Mouse (Mus musculus): ENCODE measurements at regions not wholly inside any gene's neighbourhood (a gene's known extent, or its start where the extent isn't known, plus 50 kb on each side); places are given as distances from the start of the nearest gene placed in this dataset.

DNA sequence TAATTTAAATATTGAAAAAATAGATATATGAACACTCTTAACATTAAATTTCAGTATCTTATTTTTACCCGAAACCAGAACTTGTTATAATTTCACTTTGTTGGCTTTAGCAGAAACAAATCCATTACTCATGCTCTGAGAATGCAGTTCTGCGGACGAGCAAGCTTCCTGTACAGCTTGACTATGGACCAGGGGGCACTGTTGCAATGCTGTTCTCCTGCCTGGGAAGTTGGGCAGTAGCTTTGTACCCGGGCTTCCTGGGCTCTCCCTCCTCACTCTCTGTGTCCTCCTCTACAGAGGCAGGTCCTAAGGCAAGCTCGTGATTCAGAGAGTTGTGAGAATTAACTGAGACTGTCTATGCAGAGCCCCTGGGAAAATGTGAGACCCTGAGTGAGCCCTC is 141.3 kb upstream of the Nlrp1b start:
- no peak overlapping the region for H3K27ac ChIP-seq (ENCODE audit: low read depth)
- DNase-seq (ENCODE audit: low spot score) (no peak), ATAC-seq (replicated peaks; ENCODE audit: low FRiP score, low TSS enrichment, low read depth) (no peak)
- no peaks in the 10 kb centered on the region for H3K36me3 ChIP-seq (ENCODE audit: control insufficient read depth, insufficient read depth, low read length)
- 47% methylated on average over 5 of the region's 5 CpGs for WGBS
- H3K27me3 ChIP-seq (replicated peaks; ENCODE audit: control insufficient read depth, insufficient read depth, low read length): no peaks in the 10 kb centered on the region
- H3K9me3 ChIP-seq (ENCODE audit: control insufficient read depth, low read length): no peaks in the 10 kb centered on the region
- H3K4me1 ChIP-seq (replicated peaks; ENCODE audit: control insufficient read depth, insufficient read depth, low read length): no peaks in the 10 kb centered on the region
- H3K4me2 ChIP-seq (ENCODE audit: low read length): no peak overlapping the region
- no peak overlapping the region for H3K4me3 ChIP-seq (ENCODE audit: low read depth, low read length)
- no peak overlapping the region for H3K9ac ChIP-seq (ENCODE audit: low read length)

DNA sequence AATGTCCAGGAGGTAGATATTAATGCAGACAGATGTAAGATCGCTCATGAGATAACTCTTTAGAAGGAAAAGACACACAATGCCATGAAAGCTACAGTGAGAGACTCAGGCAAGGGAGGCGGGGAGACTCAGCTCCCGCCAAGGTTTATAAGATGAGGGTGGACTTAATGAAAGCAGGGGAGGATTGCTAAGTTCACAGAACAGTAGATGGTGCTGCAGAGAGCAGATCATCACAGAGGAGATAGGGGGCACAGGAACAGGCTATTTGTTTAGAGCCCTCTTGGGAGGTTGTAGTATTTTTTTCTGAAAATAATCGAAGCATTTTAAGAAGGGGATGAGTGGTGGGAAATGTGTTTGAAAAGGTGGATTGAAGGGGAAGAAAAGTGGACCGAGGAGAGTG is 144.6 kb upstream of the Nlrp1b start:
- ATAC-seq (replicated peaks; ENCODE audit: low FRiP score, low TSS enrichment, low read depth): no peak
- no peak overlapping the region for H3K27ac ChIP-seq (ENCODE audit: low read depth)

DNA sequence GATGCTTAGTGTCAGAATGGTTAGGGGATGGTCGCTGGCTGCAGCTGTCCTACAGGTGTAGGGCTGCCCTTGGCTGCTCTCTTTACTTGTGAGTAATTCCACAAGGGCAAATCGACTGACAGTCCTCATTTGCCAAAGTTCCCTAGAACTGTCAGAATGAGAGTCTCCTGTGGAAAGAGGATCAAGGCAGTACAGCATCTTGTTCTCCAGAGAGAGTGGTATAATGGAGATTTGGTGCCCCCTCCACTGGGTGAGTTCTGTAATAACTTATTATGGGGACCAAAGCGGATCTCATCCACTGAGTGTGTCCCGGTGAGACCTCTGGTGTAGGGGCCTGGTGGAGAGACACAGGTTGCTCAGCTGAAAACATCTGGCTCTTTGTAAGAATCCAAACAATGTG is 157.9 kb upstream of the Nlrp1b start:
- no peak overlapping the region for H3K27ac ChIP-seq (ENCODE audit: low read depth)
- no peak for DNase-seq (ENCODE audit: low spot score)
- H3K36me3 ChIP-seq (ENCODE audit: control insufficient read depth, insufficient read depth, low read length): no peaks in the 10 kb centered on the region
- no peak overlapping the region for H3K4me3 ChIP-seq (ENCODE audit: low read depth, low read length)
- no peak overlapping the region for H3K4me2 ChIP-seq (ENCODE audit: low read length)
- H3K4me1 ChIP-seq (replicated peaks; ENCODE audit: control insufficient read depth, insufficient read depth, low read length): no peaks in the 10 kb centered on the region
- no peaks in the 10 kb centered on the region for H3K9me3 ChIP-seq (ENCODE audit: control insufficient read depth, low read length)
- no peaks in the 10 kb centered on the region for H3K27me3 ChIP-seq (replicated peaks; ENCODE audit: control insufficient read depth, insufficient read depth, low read length)
- 67% methylated on average over 4 of the region's 4 CpGs for WGBS
- H3K9ac ChIP-seq (ENCODE audit: low read length): no peak overlapping the region
- ATAC-seq (replicated peaks; ENCODE audit: low FRiP score, low TSS enrichment, low read depth): no peak

More for the DNA sequence above, 144.6 kb upstream of the Nlrp1b start:
- no peak overlapping the region for H3K9ac ChIP-seq (ENCODE audit: low read length)
- no peak overlapping the region for H3K4me2 ChIP-seq (ENCODE audit: low read length)
- H3K36me3 ChIP-seq (ENCODE audit: control insufficient read depth, insufficient read depth, low read length): no peaks in the 10 kb centered on the region
- WGBS: 73% methylated on average over 5 of the region's 5 CpGs
- no peak for DNase-seq (ENCODE audit: low spot score)
- H3K9me3 ChIP-seq (ENCODE audit: control insufficient read depth, low read length): no peaks in the 10 kb centered on the region
- no peaks in the 10 kb centered on the region for H3K4me1 ChIP-seq (replicated peaks; ENCODE audit: control insufficient read depth, insufficient read depth, low read length)
- H3K4me3 ChIP-seq (ENCODE audit: low read depth, low read length): no peak overlapping the region
- no peaks in the 10 kb centered on the region for H3K27me3 ChIP-seq (replicated peaks; ENCODE audit: control insufficient read depth, insufficient read depth, low read length)

DNA sequence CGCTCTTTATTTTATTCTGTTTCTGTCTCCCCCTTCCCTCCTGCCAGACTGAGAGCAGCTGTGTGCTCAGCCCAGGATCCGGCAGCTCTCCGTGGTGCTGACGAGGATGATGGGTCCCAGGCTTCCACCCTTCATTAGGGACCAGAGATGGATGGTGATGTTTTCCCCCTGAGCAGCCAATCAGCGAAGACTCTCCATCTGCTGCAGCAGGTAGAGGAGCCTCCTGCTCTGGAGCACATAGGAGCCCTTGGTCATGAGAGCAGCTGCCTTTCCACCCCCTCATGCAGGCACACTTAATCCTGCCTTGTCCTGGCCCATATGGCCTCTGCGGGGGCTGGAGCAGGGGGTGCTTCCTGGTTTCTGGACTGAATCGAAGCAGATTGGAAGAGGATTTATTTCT is 159.1 kb upstream of the Nlrp1b start:
- 14% methylated on average over 7 of the region's 7 CpGs for WGBS
- Histone ChIP-seq H3K4me2 (ENCODE audit: low read length) (no peak overlapping the region), H3K9me3 (ENCODE audit: control insufficient read depth, low read length) (no peaks in the 10 kb centered on the region), H3K9ac (ENCODE audit: low read length) (no peak overlapping the region), H3K4me1 (replicated peaks; ENCODE audit: control insufficient read depth, insufficient read depth, low read length) (no peaks in the 10 kb centered on the region), H3K27ac (ENCODE audit: low read depth) (no peak overlapping the region), H3K4me3 (ENCODE audit: low read depth, low read length) (no peak overlapping the region), H3K27me3 (replicated peaks; ENCODE audit: control insufficient read depth, insufficient read depth, low read length) (no peaks in the 10 kb centered on the region), H3K36me3 (ENCODE audit: control insufficient read depth, insufficient read depth, low read length) (no peaks in the 10 kb centered on the region)
- peak; percentile 27; the same call in 1 of the 2 replicates for ATAC-seq (replicated peaks; ENCODE audit: low FRiP score, low TSS enrichment, low read depth)
- DNase-seq (ENCODE audit: low spot score): peak; percentile 78

DNA sequence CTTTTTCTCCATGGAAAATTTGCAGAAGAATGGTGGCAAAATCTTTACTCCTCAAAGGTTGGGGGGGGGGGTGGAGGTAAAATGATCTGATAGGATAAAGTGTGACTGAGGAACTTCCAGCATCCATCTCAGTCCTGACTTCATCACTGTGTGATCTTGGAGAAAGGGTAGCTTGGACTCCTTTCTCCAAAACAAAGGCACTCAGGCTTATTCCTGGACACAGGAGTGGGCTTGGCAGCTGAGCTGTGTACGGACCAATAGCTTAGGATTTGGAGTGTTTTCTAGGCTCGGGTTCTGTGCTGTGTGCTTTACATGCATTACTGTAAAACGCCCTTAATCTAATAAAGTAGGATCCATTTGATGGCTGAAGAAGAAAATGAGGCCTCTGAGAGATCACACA is 159.6 kb upstream of the Nlrp1b start:
- no peaks in the 10 kb centered on the region for H3K27me3 ChIP-seq (replicated peaks; ENCODE audit: control insufficient read depth, insufficient read depth, low read length)
- no peaks in the 10 kb centered on the region for H3K4me1 ChIP-seq (replicated peaks; ENCODE audit: control insufficient read depth, insufficient read depth, low read length)
- DNase-seq (ENCODE audit: low spot score) (no peak), ATAC-seq (replicated peaks; ENCODE audit: low FRiP score, low TSS enrichment, low read depth) (no peak)
- H3K9ac ChIP-seq (ENCODE audit: low read length): no peak overlapping the region
- H3K4me3 ChIP-seq (ENCODE audit: low read depth, low read length): no peak overlapping the region
- 66% methylated on average over 3 of the region's 3 CpGs for WGBS
- H3K4me2 ChIP-seq (ENCODE audit: low read length): no peak overlapping the region
- no peaks in the 10 kb centered on the region for H3K9me3 ChIP-seq (ENCODE audit: control insufficient read depth, low read length)
- H3K27ac ChIP-seq (ENCODE audit: low read depth): no peak overlapping the region
- H3K36me3 ChIP-seq (ENCODE audit: control insufficient read depth, insufficient read depth, low read length): no peaks in the 10 kb centered on the region

DNA sequence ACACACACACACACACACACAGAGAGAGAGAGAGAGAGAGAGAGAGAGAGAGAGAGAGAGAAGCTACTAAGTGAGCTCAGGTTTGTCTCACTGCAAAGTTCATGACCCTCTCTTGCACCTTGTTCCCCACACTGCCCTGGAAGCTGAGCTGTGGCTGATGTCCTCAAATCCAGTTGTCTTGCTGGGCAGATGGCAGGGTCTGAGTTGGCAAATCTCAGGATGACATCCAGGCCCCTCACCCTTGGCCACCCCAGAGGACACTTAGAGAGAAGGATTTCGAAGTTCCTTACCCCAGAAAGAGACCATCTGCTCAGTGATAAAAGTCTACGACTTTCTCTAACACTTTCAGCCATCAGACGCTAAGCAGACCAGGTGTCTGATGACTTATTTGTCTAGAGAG is 160.1 kb upstream of the Nlrp1b start:
- Histone ChIP-seq H3K27ac (ENCODE audit: low read depth) (no peak overlapping the region), H3K36me3 (ENCODE audit: control insufficient read depth, insufficient read depth, low read length) (no peaks in the 10 kb centered on the region), H3K4me2 (ENCODE audit: low read length) (no peak overlapping the region), H3K4me3 (ENCODE audit: low read depth, low read length) (no peak overlapping the region), H3K9ac (ENCODE audit: low read length) (no peak overlapping the region), H3K4me1 (replicated peaks; ENCODE audit: control insufficient read depth, insufficient read depth, low read length) (no peaks in the 10 kb centered on the region), H3K9me3 (ENCODE audit: control insufficient read depth, low read length) (no peaks in the 10 kb centered on the region), H3K27me3 (replicated peaks; ENCODE audit: control insufficient read depth, insufficient read depth, low read length) (no peaks in the 10 kb centered on the region)
- WGBS: 40% methylated on average over 3 of the region's 3 CpGs
- no peak for ATAC-seq (replicated peaks; ENCODE audit: low FRiP score, low TSS enrichment, low read depth)
- no peak for DNase-seq (ENCODE audit: low spot score)

DNA sequence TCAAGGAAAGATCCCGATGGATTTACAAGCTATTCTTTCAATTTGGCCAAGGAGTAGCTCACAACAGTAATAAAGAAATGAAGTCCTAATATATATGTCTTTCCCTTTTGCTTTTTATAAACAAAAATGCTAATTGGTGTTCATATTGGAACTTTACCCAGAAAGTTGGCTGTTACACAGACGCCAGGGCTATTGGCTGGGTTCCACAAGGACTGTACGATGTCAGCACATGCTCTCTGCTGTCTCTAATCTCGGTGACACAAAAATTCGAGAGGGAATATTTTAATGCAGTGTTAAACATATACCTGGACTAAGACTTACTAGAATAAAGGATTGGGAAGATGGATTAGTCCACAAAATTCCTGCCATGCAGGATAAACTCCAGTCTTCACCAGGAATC is 162.9 kb upstream of the Nlrp1b start:
- Histone ChIP-seq H3K27ac (ENCODE audit: low read depth) (no peak overlapping the region), H3K27me3 (replicated peaks; ENCODE audit: control insufficient read depth, insufficient read depth, low read length) (no peaks in the 10 kb centered on the region), H3K36me3 (ENCODE audit: control insufficient read depth, insufficient read depth, low read length) (no peaks in the 10 kb centered on the region), H3K4me1 (replicated peaks; ENCODE audit: control insufficient read depth, insufficient read depth, low read length) (no peaks in the 10 kb centered on the region), H3K9ac (ENCODE audit: low read length) (no peak overlapping the region), H3K4me3 (ENCODE audit: low read depth, low read length) (no peak overlapping the region), H3K9me3 (ENCODE audit: control insufficient read depth, low read length) (no peaks in the 10 kb centered on the region), H3K4me2 (ENCODE audit: low read length) (no peak overlapping the region)
- WGBS: 72% methylated on average over 5 of the region's 5 CpGs
- DNase-seq (ENCODE audit: low spot score) (no peak), ATAC-seq (replicated peaks; ENCODE audit: low FRiP score, low TSS enrichment, low read depth) (no peak)

DNA sequence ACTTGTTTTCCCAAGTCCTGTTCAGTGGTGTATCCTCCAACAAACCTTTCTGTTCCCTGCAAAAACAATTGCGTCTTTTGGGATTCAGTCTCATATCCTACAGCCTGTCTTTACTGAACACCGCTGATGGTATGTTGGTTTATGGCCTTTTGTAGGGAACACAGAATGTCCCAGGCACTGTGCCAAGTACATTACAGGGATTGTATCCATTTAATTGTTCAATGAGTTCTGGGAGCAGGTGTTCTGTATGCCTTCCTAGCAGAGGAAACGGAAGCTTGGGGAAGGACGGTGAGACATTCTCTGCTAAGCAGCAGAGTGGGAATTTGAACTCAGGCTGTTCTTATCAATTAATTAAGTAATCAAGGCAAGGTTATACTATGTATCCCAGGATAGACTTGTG is 164.5 kb upstream of the Nlrp1b start:
- ATAC-seq (replicated peaks; ENCODE audit: low FRiP score, low TSS enrichment, low read depth): no peak
- Histone ChIP-seq H3K9me3 (ENCODE audit: control insufficient read depth, low read length) (no peaks in the 10 kb centered on the region), H3K36me3 (ENCODE audit: control insufficient read depth, insufficient read depth, low read length) (no peaks in the 10 kb centered on the region), H3K4me3 (ENCODE audit: low read depth, low read length) (no peak overlapping the region), H3K27ac (ENCODE audit: low read depth) (no peak overlapping the region), H3K9ac (ENCODE audit: low read length) (no peak overlapping the region), H3K27me3 (replicated peaks; ENCODE audit: control insufficient read depth, insufficient read depth, low read length) (no peaks in the 10 kb centered on the region), H3K4me1 (replicated peaks; ENCODE audit: control insufficient read depth, insufficient read depth, low read length) (no peaks in the 10 kb centered on the region), H3K4me2 (ENCODE audit: low read length) (no peak overlapping the region)
- WGBS: 84% methylated on average over 4 of the region's 4 CpGs
- DNase-seq (ENCODE audit: low spot score): no peak

DNA sequence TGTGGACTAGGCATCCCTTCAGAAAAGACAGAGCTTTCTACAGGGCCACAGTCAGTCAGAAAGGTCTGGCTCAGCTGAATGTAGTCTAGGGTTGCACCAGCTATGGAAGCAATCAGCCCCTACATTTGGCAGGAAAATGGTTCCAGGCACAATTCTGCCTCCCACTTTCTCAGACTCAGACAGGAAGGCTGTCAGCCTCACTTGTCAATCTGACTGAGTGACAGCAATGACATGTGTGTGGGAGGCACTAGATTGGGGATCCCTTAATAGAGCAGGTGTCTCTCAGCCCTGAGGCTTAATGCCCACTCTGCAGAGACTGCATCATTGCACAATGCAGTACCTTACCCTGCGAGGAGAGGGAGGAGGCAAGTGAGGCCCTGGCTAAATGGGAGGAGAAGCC is 165.1 kb upstream of the Nlrp1b start:
- Histone ChIP-seq H3K4me3 (ENCODE audit: low read depth, low read length) (no peak overlapping the region), H3K36me3 (ENCODE audit: control insufficient read depth, insufficient read depth, low read length) (no peaks in the 10 kb centered on the region), H3K4me1 (replicated peaks; ENCODE audit: control insufficient read depth, insufficient read depth, low read length) (no peaks in the 10 kb centered on the region), H3K9me3 (ENCODE audit: control insufficient read depth, low read length) (no peaks in the 10 kb centered on the region), H3K9ac (ENCODE audit: low read length) (no peak overlapping the region), H3K27ac (ENCODE audit: low read depth) (no peak overlapping the region), H3K4me2 (ENCODE audit: low read length) (no peak overlapping the region), H3K27me3 (replicated peaks; ENCODE audit: control insufficient read depth, insufficient read depth, low read length) (no peaks in the 10 kb centered on the region)
- ATAC-seq (replicated peaks; ENCODE audit: low FRiP score, low TSS enrichment, low read depth) (no peak), DNase-seq (ENCODE audit: low spot score) (no peak)
- 81% methylated on average over 1 of the region's 1 CpGs for whole genome bisulfite sequencing

Data from intestine, embryonic 14.5 days (tissue).